Mouse (Mus musculus): Measurements from ENCODE around the gene Rcc1. TPM values are rescaled to one million over a fixed set of nuclear protein-coding genes. Genes with fewer than 3 reads are reported as not detected.
"Not testable (repeated sequence)": the region's sequence is repeated elsewhere in the genome, so short reads cannot be mapped to it uniquely, and the experiment has no call there.

The Rcc1 gene
- total RNA-seq, 2 experiments from 2014 or later = 15.4 to 15.6 TPM

DNA sequence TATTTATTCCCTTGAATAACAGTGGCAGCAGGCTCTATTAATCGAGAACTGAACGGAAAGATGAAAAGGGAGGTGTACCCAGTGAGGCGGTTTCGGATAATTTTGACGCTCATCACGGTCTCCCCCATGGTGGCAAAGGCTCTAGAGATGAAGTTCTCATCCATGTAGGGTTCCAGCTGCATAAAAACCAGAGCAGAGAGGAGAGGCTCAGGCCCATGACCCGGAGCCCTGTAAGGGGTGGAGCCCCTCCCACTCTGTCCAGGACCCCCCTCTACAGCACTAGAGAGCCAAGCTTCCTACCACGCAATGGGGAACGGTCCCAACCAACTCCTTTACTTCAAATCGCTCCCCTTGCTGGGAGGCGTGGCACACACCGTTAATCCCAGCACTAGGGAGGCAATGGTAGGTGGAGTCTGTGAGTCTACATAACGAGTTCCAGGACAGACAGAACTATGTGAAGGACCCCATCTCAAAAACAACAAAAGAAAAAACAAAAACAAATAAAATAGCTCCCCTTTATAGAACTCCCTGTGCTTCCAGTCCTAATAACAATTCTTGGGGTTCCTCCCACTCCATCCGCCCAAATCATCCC, 24.9 kb downstream of the Rcc1 start:
- DNase-seq (ENCODE audit: low spot score in 2 of 2) = no peak

DNA sequence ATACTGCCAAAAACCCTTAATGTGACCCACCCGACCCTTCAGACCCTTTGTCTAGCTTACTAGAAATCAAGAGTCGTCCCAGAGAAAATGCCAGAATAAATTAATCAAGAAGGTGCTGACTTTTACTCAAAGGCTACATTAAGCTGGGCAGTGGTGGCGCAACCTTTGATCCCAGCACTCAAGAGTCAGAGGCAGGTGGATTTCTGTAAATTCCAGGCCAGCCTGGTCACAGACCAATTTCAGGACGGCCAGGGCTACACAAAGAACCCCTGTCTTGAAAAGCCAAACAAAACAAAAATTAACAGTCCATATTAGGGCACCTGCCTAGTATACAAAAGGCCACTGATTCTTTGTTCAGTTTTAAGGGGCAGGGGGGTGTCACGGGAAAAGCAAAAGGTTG, 26.9 kb downstream of the Rcc1 start:
- DNase-seq (ENCODE audit: low spot score in 2 of 2) = no peak

DNA sequence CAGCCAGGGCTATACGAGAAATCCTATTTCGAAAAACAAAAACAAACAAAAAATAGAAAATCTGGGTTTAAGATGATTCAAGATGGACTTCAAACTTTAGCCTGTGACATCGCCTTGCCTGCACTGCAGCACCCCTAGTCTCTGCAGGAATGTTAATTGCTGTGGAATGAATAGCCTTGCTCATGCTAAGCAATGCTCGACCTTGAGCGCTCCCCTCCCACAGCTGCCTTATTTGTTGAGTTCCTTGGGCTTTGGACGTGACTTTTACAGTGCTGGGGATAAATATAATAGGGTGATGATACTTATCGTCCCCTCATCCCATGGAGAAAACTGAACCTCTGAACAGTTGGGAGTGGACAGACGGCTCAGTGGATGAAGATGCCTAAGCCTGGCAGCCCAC, 37.7 kb downstream of the Rcc1 start:
- no peak for DNase-seq (ENCODE audit: low spot score in 2 of 2)

DNA sequence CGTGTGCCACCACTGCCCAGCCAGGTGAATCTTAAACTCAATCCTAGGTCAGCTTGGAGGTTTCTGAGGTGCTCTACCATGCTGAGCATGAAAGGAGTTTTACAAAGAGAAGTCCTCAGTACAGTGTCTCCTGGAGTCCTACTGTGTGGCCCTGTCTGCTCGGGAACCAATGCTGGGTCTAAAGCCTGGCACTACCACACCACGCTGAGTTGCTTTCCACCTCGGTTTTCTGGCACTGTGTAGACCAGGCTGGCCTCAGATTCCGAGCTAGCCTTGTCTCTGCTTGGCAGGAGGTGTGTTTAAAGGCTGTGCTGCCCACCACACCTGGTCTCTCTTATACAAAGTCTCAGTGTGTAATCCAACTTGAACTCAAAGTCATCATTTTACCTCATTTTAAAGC, 40.8 kb downstream of the Rcc1 start:
- no peak for DNase-seq (ENCODE audit: low spot score in 2 of 2)

DNA sequence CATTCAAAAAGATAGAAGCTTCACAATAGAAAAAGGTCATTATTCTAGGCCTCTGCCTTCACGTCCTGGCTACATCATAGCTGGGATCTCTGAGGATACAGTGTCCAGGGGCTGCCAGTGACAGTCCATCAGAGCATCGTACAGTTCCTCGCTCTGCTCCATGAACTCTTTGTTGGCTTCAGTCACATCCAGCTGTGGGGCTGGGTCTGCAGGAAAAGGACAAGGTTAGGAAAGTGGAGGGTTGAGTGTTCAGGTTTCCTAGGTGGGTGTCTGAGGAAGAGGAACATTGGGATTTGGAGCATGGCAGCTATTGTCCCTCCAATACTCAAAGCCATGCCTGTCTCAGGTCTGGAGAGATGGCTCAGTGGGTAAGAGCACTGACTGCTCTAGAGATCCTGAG, 41.6 kb downstream of the Rcc1 start:
- no peak for DNase-seq (ENCODE audit: low spot score in 2 of 2)

DNA sequence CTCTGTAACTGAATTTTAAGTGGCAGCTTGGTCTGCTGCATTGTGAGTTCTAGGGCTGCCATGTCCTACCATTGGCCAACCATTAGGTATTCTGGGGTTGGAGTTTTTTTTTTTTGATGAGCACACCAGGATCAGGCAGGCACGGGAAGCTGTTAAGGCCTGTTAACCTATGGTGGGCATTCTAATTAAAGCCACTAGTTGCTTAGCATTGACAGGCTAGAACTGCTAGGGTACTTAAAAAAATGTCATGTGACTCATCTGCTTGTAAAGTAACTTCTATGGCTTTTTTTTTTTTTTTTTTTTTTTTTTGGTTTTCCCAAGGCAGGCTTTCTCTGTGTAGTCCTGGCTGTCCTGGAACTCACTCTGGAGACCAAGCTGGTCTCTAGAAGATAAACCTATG, 42.2 kb downstream of the Rcc1 start:
- DNase-seq (ENCODE audit: low spot score in 2 of 2) = no peak

DNA sequence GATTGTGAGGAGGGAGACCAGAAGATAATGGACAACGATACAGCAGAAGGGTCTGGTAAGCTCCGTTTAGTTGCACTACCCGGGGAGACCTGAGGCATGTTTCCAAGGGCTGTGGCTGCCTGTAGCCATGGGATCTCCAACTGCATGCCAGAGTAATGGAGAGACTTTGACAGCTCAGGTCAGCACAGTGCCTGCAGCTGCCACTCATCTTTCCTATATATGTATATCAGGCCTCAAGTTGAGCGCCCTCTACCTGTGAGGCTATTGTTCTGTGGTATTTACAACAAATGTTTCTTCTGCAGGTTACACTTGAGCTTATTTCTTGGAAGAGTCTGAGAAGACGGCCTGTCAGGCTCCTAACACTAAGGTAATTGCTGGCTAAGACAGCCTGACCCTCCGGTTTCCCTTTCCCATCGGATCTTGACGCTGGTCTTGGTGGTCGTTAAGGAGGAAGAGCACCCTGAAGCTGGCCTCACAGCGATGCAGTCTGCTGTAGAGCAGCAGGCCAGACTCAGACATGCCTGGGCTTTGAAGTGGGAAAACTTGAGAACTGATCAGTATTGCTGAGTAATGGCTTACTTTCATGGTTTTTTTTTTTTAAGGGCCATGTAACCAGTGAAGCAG, 43.4 kb downstream of the Rcc1 start:
- peak in 1 of 2 experiments; percentile 34 for DNase-seq (ENCODE audit: low spot score in 2 of 2)

DNA sequence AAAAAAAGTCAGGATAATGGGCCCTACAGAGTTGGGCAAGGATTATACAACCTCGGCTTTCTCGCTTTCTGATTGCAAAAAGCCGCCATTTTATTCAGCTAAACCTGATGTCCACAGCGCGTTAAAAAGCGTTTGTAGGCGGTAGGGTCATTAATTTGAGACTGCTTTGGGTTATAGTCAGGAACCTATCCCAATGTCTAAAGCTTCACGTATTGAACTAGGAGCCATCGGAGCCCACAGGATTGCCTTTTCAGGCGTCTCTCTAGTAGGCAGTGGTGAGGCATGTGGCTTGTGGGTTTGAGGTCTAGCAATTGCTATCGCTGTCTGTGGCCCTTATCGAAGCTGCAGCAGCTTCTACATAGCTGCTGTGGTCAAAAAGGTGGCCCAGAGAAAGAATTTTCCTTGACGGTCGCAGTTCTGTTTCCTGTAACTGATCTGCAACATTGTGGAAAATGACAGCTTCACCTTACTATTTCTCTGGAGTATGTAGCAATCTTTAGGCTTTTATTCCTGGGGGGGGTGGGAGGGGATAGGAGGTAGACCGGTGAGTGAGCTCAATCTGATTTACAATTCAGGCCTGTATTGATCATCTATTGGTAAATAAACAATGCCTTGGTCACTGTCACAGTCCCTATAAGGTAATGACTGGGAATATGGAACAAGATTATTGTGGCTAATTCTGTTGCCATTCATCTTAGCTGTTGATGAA, 44.1 kb downstream of the Rcc1 start:
- no peak for DNase-seq (ENCODE audit: low spot score in 2 of 2)

DNA sequence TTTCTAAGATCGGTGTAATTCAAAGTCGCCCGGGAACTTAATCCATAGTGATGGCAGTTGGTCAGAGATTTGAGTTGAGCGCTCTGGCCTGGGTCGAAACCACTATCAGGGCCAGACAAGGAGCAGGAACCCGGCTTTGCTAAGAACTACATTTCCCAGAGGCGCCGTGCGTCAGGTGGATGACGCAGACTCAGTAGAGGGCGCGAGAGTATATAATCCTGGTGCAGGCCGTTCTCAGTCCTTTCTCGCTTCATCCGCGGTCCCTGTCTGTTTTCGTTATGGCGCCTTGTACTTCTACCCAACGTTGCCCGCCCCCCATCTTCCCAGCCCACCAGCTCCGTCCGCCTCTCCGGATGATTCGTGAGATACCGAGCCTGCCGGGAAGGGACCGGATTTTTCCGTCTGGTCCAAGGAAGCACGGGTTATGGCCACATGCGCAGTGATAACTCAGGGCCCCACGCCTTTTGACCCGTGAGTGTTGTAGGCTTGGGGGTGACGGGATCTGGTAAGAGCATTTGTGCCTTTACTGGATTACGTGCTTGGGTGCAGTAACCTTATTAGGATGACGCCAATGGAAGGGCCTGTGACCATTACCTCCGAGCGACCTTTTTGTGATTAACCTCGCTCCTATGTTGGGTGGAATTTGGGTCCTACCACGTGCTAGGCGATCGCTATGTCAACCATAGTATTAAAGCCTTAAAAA, 44.8 kb downstream of the Rcc1 start:
- DNase-seq (ENCODE audit: low spot score in 2 of 2) = peak; percentile 81 to 82

DNA sequence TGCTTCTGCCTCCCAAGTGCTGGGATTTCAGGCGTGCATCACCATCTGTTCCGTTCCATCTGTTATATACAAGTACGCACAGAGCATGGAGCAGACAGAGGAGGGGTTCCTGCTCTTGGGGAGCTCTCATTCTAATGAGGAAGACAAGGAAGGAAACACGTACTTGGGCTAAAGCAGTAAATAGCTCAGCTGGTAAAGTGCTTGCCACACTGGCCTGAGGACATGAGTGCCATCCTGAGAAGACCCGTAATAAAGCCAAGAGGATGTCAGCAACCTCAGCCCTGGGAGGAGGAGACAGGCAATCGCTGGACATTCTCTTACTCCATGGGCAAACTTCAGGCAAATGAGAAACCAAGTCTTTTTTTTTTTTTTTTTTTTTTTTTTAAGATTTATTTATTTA, 47.4 kb downstream of the Rcc1 start:
- DNase-seq (ENCODE audit: low spot score in 2 of 2) = no peak

DNA sequence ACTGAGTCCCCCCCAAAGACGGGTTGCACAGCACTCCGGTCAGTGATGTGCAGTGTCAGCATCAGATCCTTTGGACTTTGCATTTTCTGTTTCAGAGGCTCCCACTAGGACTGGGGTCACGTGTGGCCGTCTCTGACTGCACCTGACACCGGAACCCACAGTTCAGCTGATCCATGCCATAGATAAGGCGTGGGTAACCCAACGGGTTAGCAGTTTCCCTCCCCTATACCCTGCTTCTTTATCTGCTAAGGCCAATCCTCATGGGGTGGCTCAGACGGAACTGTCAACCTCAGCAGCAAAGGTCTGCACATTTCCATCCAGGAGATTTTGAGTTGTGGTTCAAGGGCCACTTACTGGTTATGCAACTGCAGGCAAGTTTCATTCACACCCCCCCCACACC, 48.1 kb downstream of the Rcc1 start:
- no peak for DNase-seq (ENCODE audit: low spot score in 2 of 2)

DNA sequence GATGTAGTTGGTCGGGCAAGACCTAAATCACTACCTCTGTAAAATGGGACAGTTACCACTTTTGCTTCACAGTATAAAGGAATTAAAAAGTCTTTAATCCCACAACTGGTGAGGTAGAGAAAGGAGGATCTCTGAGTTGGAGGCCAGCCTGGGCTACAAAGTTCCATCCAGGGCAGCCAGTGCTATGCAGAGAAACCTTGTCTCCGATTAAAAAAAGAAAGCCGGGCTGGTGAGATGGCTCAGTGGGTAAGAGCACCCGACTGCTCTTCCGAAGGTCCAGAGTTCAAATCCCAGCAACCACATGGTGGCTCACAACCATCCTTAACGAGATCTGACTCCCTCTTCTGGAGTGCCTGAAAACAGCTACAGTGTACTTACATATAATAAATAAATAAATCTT, 49.9 kb downstream of the Rcc1 start:
- not testable (repeated sequence) for DNase-seq (ENCODE audit: low spot score in 2 of 2)

DNA sequence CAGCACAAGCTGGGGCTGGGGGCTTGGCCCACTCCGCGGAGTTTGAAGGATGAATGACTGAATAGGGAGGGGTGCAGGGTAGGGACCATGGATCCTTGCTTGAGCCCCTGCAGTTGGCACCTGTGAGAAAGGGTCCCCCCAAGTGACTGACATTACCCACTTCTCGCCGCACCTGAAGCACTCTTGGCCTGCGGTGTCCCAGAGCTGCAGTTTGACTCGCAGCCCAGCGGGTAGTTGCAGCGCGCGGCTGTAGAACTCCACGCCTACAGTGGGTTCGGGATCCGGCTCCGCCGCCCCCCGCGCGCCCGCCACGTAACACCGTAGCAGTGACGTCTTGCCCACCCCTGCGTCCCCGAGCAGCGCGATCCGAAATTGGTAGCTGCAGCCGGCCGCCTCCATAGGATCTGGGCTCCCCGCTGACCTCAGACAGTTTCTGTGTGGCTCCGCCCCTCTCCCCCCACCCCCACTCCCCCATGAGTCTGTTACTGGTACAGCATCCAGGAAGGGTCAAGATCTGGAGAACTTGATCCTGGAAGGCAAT, 50.4 kb downstream of the Rcc1 start, which contains the start of gene Rab42:
Rab42 (minus strand) TSS at position 447 of the 541 bp plus-strand sequence.
- peak; percentile 35 to 50 for DNase-seq (ENCODE audit: low spot score in 2 of 2)

DNA sequence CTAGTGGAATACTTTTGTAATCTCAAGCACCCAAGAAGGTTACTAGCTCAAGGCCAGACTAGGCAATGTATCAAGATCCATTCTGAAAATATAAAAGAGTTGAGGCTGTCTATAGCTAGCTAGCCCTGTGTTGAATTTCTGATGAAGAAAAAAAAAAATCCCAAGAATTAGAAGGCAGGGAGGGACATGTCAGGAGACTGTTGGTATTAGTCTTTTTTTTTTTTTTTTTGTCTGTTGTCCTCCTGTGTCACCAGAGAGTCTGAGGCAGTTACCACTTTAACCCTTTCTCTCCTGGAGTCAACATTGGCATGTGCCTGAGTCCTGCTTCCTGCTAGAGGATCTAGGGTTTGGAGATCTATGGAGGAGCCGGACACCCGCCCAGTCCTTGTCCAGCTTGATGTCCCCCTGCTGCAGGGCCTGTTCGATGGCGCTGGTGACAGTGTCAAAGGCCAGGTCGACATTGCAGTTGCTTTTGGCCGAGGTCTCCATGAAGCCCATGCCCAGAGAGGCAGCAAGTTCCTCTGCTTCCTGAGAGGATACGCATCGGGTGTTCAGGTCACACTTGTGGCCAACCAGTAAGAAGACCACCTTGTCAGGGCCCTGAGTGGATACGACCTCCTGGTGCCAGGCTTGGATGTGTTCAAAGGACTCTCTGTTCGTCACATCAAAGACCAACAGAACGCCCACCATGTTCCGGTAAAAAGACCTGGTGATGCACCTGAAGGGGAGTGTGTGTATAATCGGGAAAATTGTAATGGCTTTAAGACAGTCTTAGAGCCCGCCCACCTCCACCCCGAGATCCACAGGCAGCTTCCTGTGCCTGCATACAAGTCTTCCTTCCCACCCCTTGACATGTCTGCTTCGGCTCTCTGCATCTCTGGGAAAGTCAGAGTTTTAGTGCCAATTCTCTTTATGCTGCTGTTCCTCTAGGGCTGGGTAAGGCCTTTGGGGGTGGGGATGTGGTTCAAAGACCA, 51.2 kb downstream of the Rcc1 start:
- no peak for DNase-seq (ENCODE audit: low spot score in 2 of 2)

DNA sequence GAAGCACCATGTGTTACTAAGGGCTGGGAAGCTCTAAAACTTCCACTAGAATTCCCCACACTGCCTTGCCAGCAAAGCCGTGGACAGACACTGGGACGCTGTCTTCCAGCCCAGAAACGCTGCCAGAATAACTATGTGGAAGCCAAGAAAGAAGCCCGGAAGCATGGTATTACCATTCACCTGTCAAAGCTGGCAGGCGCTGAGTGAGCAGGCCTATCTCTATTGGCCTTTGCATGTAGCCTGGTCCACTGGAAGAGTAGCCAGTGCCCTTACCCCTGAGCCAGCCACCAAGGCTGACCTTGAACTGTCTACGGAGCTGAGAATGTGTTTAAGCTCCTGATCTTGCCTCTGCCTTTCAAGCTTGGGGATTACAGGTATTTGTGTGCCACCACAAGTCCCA, 51.9 kb downstream of the Rcc1 start:
- DNase-seq (ENCODE audit: low spot score in 2 of 2) = no peak

DNA sequence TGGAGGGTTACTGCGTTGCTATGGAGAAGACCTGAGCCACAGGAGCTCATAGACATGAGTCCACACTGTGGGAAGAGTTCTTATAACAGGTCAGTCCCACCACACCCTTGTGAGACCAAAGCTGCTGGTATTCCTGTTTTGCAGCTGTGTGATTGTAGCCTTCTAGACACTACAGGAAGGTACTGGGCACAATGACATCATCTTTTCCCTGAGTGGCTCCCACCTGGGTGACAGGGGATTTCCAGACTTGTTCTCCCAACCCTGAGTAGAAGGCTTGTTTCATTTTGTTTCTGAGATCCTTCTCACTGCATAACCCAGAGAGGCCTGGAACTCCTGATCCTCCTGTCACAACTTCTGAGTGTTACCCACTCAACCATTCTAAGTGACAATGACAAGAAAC, 53.6 kb downstream of the Rcc1 start:
- DNase-seq (ENCODE audit: low spot score in 2 of 2) = no peak

DNA sequence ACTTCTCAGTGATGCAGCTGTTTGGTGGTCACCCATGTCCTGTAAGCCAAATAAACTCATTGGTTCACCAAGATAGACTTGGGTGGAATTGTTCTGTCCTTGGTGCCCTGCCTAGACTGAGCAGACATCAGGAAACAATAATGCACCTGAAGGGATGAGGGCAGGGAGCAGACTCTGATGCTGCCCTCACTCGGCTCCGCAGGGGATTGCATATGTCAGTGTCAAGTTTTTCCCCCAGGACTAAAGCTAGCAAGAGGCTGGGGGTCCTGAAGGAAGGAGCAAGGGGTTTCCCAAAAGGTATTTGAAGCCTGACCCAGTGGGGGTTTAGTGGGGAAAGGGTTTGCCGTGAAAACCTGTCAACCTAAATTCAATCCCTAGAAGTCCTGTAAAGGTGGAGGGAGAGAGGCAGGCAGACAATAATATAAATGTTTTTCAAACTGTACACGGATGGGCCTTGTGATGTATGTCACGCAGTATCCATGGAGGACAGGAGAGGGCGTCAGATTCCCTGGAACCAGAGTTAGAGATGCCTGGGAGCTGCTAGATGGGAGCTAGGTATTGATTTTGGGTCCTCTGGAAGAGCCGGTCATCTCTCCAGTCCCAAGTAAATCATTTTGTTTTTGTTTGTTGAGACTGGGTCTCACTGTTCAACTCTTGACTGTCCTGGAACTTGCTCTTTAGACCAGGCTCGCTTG, 57.6 kb downstream of the Rcc1 start:
- DNase-seq (ENCODE audit: low spot score in 2 of 2) = no peak

DNA sequence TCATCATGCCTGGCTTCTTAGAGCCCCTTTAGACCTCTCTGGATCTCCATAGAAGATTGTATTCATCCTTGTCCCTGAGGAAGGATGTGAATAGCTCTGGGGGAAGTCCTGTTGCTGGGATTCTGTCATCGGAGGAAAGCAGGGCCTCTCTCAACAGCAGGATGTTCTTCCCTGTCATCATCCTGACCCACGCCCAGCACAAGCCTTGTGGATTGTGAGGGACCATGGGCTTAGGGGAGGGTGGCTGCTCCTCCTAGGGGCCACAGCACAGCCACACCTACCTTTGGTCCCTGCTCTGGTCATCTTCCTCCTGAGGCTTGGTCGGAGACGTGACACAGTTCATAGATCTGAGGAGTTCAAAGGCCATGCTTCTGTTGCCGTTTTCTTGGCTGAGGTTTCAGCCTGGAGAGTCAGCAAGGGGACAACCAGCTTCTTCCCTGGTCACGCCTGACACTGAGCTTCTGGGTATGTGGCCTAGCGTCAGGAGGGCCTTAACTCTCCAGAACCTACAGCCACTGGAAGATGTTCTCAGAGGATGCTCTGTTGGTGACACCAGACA, 59.6 kb downstream of the Rcc1 start:
- DNase-seq (ENCODE audit: low spot score in 2 of 2) = no peak

DNA sequence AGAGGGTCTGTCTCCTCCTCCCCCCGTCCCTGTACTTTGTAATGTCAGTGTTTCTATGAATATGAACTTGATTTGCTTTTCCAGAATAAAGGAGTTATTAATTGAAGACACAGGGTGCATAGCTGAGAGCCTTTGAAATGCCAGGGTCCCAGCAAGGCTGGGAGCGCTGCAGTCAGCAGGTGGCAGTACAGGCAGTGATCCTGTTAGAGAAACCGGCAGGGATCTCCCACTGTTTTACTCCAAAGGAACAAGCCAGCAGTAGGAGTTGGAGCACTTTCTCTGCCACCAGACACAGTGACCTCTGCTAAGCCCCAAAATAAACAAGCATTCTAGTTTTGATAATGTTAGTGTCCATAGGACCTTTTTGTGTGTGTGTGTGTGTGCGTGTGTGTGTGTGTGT, 60.4 kb downstream of the Rcc1 start:
- peak; percentile 35 to 39 for DNase-seq (ENCODE audit: low spot score in 2 of 2)

All from adrenal gland, adult 18-20 months (tissue).